Mouse (Mus musculus): Measurements from ENCODE around the gene A830018L16Rik. TPM values are rescaled to one million over a fixed set of nuclear protein-coding genes. Genes with fewer than 3 reads are reported as not detected.

A830018L16Rik gene
- polyA plus RNA-seq, 1 experiment, result not detected

- Histone ChIP-seq H3K4me3 (ENCODE audit: insufficient read depth, low read depth, low read length) (no peak overlapping the region), H3K4me1 (ENCODE audit: control insufficient read depth, insufficient read depth, low read length) (no peaks in the 10 kb centered on the region), H3K27ac (ENCODE audit: insufficient read depth, low read depth, low read length) (no peak overlapping the region)
- no peak for TF ChIP-seq POLR2A (IDR thresholded peaks at IDR 0.05; ENCODE audit: insufficient read depth, low read depth, low read length)
- TF ChIP-seq CTCF (IDR thresholded peaks at IDR 0.05; ENCODE audit: insufficient read depth, low read depth, low read length), result no peak
- WGBS, result 89% methylated on average over 2 of the region's 2 CpGs
Observed at GRCm38 (mm10) chr1:11570274-11570673, 156.4 kb downstream of the A830018L16Rik start.

DNA sequence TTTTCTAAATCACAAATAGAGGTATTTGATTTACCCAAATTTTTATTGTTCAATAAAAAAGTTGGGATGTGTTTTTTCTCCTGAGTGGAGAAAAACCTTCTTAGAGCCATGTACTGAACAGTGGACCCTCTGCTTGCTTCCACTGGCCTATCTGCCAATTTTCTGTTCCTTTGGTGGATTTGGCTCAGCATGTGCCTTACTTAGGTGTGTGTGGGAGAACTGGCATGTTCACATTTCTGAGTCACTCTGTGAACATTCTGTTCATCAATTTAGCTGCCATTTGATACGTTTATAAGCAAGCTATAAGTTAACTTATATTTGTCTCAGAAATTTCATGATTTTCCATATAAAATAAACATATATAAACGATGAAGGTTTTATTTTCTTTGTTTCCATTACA, 159.6 kb downstream of the A830018L16Rik start:
- TF ChIP-seq CTCF (IDR thresholded peaks at IDR 0.05; ENCODE audit: insufficient read depth, low read depth, low read length) (no peak), POLR2A (IDR thresholded peaks at IDR 0.05; ENCODE audit: insufficient read depth, low read depth, low read length) (no peak)
- Histone ChIP-seq H3K4me1 (ENCODE audit: control insufficient read depth, insufficient read depth, low read length) (no peaks in the 10 kb centered on the region), H3K27ac (ENCODE audit: insufficient read depth, low read depth, low read length) (no peak overlapping the region), H3K4me3 (ENCODE audit: insufficient read depth, low read depth, low read length) (no peak overlapping the region)
- 91% methylated on average over 2 of the region's 2 CpGs for WGBS

DNA sequence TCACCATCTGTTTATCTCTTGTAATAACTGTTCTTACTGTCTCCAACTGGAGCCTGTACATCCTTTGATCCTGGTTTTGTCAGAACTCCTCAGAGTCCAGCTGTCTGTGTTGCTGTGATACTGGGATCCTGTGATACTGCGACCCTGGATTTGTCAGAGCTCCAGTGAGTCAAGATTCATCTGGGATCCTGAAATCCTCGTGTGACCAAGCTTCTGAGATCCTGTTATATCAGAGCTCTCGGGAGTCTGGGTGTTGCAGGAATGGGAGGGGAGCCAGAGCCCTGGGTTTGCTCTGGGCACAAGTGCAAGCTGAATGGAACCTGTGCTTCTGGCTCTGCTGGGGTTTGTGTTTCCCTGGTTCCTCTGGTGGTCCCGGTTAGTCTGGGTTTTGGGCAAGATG, 166.1 kb downstream of the A830018L16Rik start:
- Histone ChIP-seq H3K4me1 (ENCODE audit: control insufficient read depth, insufficient read depth, low read length) (peaks cover 4% of the 10 kb centered on the region), H3K27ac (ENCODE audit: insufficient read depth, low read depth, low read length) (peak overlapping the region; percentile 60; the same call in 1 of the 2 replicates), H3K4me3 (ENCODE audit: insufficient read depth, low read depth, low read length) (no peak overlapping the region)
- 58% methylated on average over 4 of the region's 4 CpGs for WGBS
- TF ChIP-seq CTCF (IDR thresholded peaks at IDR 0.05; ENCODE audit: insufficient read depth, low read depth, low read length) (no peak), POLR2A (IDR thresholded peaks at IDR 0.05; ENCODE audit: insufficient read depth, low read depth, low read length) (no peak)

DNA sequence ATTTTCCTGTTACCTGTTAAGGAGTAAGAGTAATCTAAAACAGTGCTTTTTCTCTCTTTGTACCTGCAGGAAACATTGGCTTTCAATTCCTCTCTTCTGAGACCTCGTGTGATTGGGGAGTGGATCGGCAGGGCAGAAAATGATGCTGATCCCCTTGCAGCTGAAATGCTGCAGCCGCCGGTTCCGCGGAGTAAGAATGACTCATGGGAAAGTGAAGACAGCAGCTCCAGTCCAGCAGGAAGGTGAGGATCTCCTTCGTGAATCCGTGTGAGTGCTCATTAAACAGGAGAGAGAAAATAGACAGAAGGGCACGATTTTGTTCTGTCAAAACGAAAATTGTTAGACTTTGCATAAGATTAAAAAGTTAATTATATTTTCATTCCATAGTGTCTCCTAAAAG, 174.4 kb downstream of the A830018L16Rik start:
- no peak overlapping the region for H3K4me3 ChIP-seq (ENCODE audit: insufficient read depth, low read depth, low read length)
- WGBS, result 48% methylated on average over 10 of the region's 10 CpGs
- H3K4me1 ChIP-seq (ENCODE audit: control insufficient read depth, insufficient read depth, low read length), result no peaks in the 10 kb centered on the region
- TF ChIP-seq CTCF (IDR thresholded peaks at IDR 0.05; ENCODE audit: insufficient read depth, low read depth, low read length), result no peak
- TF ChIP-seq POLR2A (IDR thresholded peaks at IDR 0.05; ENCODE audit: insufficient read depth, low read depth, low read length), result no peak
- H3K27ac ChIP-seq (ENCODE audit: insufficient read depth, low read depth, low read length), result no peak overlapping the region

GRCm38 (mm10) chr1:11650137-11650536, 236.2 kb downstream of the A830018L16Rik start:
- Histone ChIP-seq H3K4me3 (ENCODE audit: insufficient read depth, low read depth, low read length) (no peak overlapping the region), H3K4me1 (ENCODE audit: control insufficient read depth, insufficient read depth, low read length) (no peaks in the 10 kb centered on the region), H3K27ac (ENCODE audit: insufficient read depth, low read depth, low read length) (no peak overlapping the region)
- TF ChIP-seq CTCF (IDR thresholded peaks at IDR 0.05; ENCODE audit: insufficient read depth, low read depth, low read length) (no peak), POLR2A (IDR thresholded peaks at IDR 0.05; ENCODE audit: insufficient read depth, low read depth, low read length) (no peak)

DNA sequence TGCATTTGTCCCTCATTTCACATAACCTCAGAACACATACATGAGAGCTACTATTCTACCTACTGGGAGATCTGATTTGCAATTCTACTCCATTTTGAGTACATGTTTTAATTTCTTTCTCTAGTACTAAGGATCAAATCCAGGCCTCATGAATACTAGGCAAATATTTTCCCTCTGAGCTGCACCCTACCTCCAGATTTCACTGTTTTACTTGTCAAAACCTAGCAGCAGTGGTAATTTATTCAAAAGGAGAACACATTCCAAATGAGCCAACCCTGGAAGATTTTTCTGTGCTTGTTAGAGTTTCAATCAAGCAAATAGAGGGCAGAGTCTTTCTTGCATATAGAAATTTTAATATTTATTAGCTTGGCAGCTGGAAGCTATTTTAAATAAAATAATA, 238.9 kb downstream of the A830018L16Rik start:
- TF ChIP-seq POLR2A (IDR thresholded peaks at IDR 0.05; ENCODE audit: insufficient read depth, low read depth, low read length) (no peak), CTCF (IDR thresholded peaks at IDR 0.05; ENCODE audit: insufficient read depth, low read depth, low read length) (no peak)

DNA sequence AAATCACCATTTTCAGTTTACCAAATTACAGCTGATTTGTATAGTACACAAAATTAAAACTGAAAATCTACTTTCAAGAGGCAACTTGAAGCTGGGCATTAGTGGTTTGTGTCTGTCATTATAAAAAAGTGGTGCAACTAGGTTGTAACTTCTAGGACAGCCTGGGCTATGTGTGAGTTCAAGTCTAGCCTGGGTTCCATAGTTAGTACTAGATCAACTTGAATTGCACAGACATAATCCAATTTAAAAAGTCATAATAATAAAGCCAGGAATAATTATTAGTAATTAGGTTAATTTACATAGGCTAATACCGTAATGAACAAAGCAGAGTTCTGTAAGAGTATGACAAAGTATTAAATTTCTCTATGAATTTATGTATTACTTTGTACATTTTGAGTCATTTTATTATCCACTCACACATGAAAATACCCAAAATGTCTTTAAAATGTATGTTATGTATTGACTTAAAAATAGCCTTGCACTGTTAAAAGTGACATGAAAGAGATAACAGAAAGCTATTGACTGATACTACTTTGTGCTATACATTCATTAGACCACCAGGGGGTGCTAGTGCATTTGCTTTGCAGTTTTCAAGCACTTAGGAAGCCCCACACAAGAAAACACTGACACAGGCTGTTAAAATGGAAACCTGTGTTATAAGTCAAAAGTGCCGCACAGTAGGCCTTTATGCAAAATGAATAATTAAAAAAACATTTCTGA, 243.6 kb downstream of the A830018L16Rik start:
- H3K4me1 ChIP-seq (ENCODE audit: control insufficient read depth, insufficient read depth, low read length), result no peaks in the 10 kb centered on the region
- no peak overlapping the region for H3K27ac ChIP-seq (ENCODE audit: insufficient read depth, low read depth, low read length)
- H3K4me3 ChIP-seq (ENCODE audit: insufficient read depth, low read depth, low read length), result no peak overlapping the region
- 59% methylated on average over 2 of the region's 2 CpGs for WGBS
- TF ChIP-seq POLR2A (IDR thresholded peaks at IDR 0.05; ENCODE audit: insufficient read depth, low read depth, low read length), result no peak
- no peak for TF ChIP-seq CTCF (IDR thresholded peaks at IDR 0.05; ENCODE audit: insufficient read depth, low read depth, low read length)

More for the DNA sequence above, 238.9 kb downstream of the A830018L16Rik start:
- Histone ChIP-seq H3K4me1 (ENCODE audit: control insufficient read depth, insufficient read depth, low read length) (no peaks in the 10 kb centered on the region), H3K27ac (ENCODE audit: insufficient read depth, low read depth, low read length) (no peak overlapping the region), H3K4me3 (ENCODE audit: insufficient read depth, low read depth, low read length) (no peak overlapping the region)

DNA sequence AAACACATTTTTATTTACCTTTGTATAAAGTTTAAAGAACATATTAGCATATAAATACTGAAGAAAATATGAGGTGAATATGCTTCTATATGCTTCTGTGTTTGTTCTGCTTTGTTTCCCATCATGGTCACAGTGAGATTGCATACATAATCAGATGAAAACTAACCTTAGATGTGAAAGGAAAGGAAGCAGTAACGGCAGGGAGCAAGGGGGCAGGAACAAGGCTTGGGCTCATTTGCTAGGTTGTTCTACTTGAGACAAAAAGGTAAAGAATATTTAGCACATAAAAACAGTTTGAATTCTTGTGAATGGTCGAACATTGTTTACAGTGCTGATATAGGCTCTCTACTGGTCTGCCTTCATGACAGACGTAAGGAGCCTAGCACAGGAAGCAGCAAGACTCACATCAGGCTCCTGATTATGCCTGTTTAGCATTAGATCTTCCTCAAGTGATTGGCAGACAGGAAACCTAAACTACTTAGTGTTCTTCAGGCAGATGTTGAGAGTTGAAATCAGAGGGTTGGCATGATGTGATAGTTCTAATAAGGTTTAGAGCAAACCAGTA, 244.2 kb downstream of the A830018L16Rik start:
- 50% methylated on average over 3 of the region's 3 CpGs for WGBS
- Histone ChIP-seq H3K4me3 (ENCODE audit: insufficient read depth, low read depth, low read length) (no peak overlapping the region), H3K4me1 (ENCODE audit: control insufficient read depth, insufficient read depth, low read length) (no peaks in the 10 kb centered on the region), H3K27ac (ENCODE audit: insufficient read depth, low read depth, low read length) (no peak overlapping the region)
- TF ChIP-seq POLR2A (IDR thresholded peaks at IDR 0.05; ENCODE audit: insufficient read depth, low read depth, low read length) (no peak), CTCF (IDR thresholded peaks at IDR 0.05; ENCODE audit: insufficient read depth, low read depth, low read length) (no peak)

GRCm38 (mm10) chr1:11744749-11745314, 330.9 kb downstream of the A830018L16Rik start:
- Histone ChIP-seq H3K4me1 (ENCODE audit: control insufficient read depth, insufficient read depth, low read length) (no peaks in the 10 kb centered on the region), H3K27ac (ENCODE audit: insufficient read depth, low read depth, low read length) (no peak overlapping the region), H3K4me3 (ENCODE audit: insufficient read depth, low read depth, low read length) (no peak overlapping the region)
- no peak for TF ChIP-seq CTCF (IDR thresholded peaks at IDR 0.05; ENCODE audit: insufficient read depth, low read depth, low read length)
- TF ChIP-seq POLR2A (IDR thresholded peaks at IDR 0.05; ENCODE audit: insufficient read depth, low read depth, low read length), result no peak
